In the genomic region with DNA sequence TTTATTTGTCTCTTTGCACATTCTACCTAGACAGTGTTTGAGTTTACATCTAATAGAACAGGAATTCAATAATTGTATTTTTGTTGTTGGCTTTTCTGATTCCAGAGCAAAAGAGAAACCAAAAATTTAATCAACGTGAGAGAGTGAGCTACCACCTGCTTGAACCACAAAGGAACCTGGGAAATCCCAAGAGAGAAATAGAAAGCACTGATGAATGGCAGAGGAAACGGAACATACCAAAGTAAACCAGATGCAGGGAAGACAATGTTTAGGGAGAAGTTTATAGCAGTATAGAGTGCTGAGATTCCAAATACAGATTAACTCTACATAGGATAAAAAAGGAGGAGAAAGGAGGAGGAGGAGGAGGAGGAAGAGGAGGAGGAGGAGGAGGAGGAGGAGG, we compare ENCODE assay signal across 27 mouse cellular contexts.
DNase-seq lines count a peak whose midpoint lies in the region; ATAC-seq lines count a peak whose summit lies in the region.
"Had no signal": no experiment of that assay in that cellular context is flagged by ENCODE, and none has a peak within 500 bp of the region (broad histone marks: within the 10 kb centered on the region; RNA-seq: fewer than 3 reads in every experiment).

No protein-coding gene starts in this region.

- no peaks in the 10 kb centered on the region for H3K4me1 ChIP-seq in liver, embryonic 11.5 days (replicated peaks; ENCODE audit: control insufficient read depth, insufficient read depth, low read length)
- H3K4me1 ChIP-seq in forebrain, embryonic 11.5 days (replicated peaks; ENCODE audit: control insufficient read depth, insufficient read depth, low read length) = no peaks in the 10 kb centered on the region
- H3K4me1 ChIP-seq: forebrain, embryonic 10.5 days; heart, embryonic 10.5 days; heart, embryonic 13.5 days; hindbrain, embryonic 10.5 days; hindbrain, embryonic 13.5 days had no signal

- H3K27me3 ChIP-seq in splenic B cell, adult 2 months (ENCODE audit: control insufficient read depth, insufficient read depth, low read length, poor library complexity, severe bottlenecking) = no peaks in the 10 kb centered on the region
- H3K27me3 ChIP-seq in liver, embryonic 11.5 days (replicated peaks; ENCODE audit: control insufficient read depth, insufficient read depth, low read length) = no peaks in the 10 kb centered on the region
- H3K27me3 ChIP-seq in forebrain, embryonic 11.5 days (ENCODE audit: control insufficient read depth, insufficient read depth, low read length) = no peaks in the 10 kb centered on the region
- H3K27me3 ChIP-seq: heart, embryonic 13.5 days; hindbrain, embryonic 13.5 days had no signal

- no peak overlapping the region for H3K4me3 ChIP-seq in liver, embryonic 11.5 days (ENCODE audit: low read depth, low read length)
- H3K4me3 ChIP-seq in forebrain, embryonic 11.5 days (ENCODE audit: low read depth, low read length) = no peak overlapping the region
- H3K4me3 ChIP-seq: forebrain, embryonic 10.5 days; gastrocnemius, adult 2 months; heart, embryonic 10.5 days; heart, embryonic 13.5 days; hindbrain, embryonic 10.5 days; hindbrain, embryonic 13.5 days had no signal

- peak; percentile 39 for DNase-seq in A20 (ENCODE audit: low read depth, low spot score)
- DNase-seq in splenic B cell, adult 2 months (ENCODE audit: low read depth, low spot score) = peak; percentile 13
- no peak for DNase-seq in liver, embryonic 11.5 days (ENCODE audit: low spot score)
- DNase-seq in forebrain, embryonic 11.5 days (ENCODE audit: low spot score) = no peak
- no peak for DNase-seq in adrenal gland, postnatal 10 days
- DNase-seq: adrenal gland, postnatal 14 days; B cell, adult 2 months; cerebellum, adult 11 months; cerebellum, adult 2 months; cerebellum, adult 9-11 months; cerebellum, postnatal 25 days; forebrain, postnatal 0 days; gastrocnemius, adult 2 months; gastrocnemius, postnatal 14 days; heart, adult 18-20 months; kidney, adult 18-20 months had no signal

- no peaks in the 10 kb centered on the region for H3K36me3 ChIP-seq in splenic B cell, adult 2 months (ENCODE audit: control insufficient read depth, insufficient read depth, low read length, poor library complexity, severe bottlenecking)
- H3K36me3 ChIP-seq in liver, embryonic 11.5 days (ENCODE audit: control insufficient read depth, insufficient read depth, low read length) = no peaks in the 10 kb centered on the region
- H3K36me3 ChIP-seq in forebrain, embryonic 11.5 days (ENCODE audit: control insufficient read depth, insufficient read depth, low read length) = no peaks in the 10 kb centered on the region
- H3K36me3 ChIP-seq: forebrain, embryonic 10.5 days; heart, embryonic 10.5 days; heart, embryonic 13.5 days; hindbrain, embryonic 10.5 days; hindbrain, embryonic 13.5 days had no signal

- no peak overlapping the region for H3K9ac ChIP-seq in liver, embryonic 11.5 days (ENCODE audit: low read depth, low read length)
- no peak overlapping the region for H3K9ac ChIP-seq in forebrain, embryonic 11.5 days (ENCODE audit: low read length)
- H3K9ac ChIP-seq: forebrain, postnatal 0 days; heart, embryonic 13.5 days; hindbrain, embryonic 13.5 days had no signal

- peak; percentile 57 for ATAC-seq in CD4-positive, CD25-positive, alpha-beta regulatory T cell, adult 4 months
- peak; percentile 47; the same call in 1 of the 2 replicates for ATAC-seq in common myeloid progenitor, adult 5-6 weeks (replicated peaks; ENCODE audit: low read depth, poor library complexity, severe bottlenecking)
- no peak for ATAC-seq in liver, embryonic 11.5 days (replicated peaks; ENCODE audit: low FRiP score)
- no peak for ATAC-seq in forebrain, embryonic 11.5 days (replicated peaks; ENCODE audit: low FRiP score)
- ATAC-seq: forebrain, embryonic 14.5 days; forebrain, postnatal 0 days; hindbrain, embryonic 16.5 days; inflammation-experienced regulatory T-cells, adult 6 months; intestine, embryonic 16.5 days had no signal

- H3K27ac ChIP-seq in liver, embryonic 11.5 days (ENCODE audit: low read depth, low read length) = no peak overlapping the region
- no peak overlapping the region for H3K27ac ChIP-seq in forebrain, embryonic 11.5 days (ENCODE audit: low read depth, low read length)
- H3K27ac ChIP-seq: forebrain, embryonic 10.5 days; gastrocnemius, adult 2 months; heart, embryonic 10.5 days; heart, embryonic 13.5 days; hindbrain, embryonic 10.5 days; hindbrain, embryonic 13.5 days had no signal

- no peak overlapping the region for H3K4me2 ChIP-seq in liver, embryonic 11.5 days
- no peak overlapping the region for H3K4me2 ChIP-seq in forebrain, embryonic 11.5 days (ENCODE audit: low read depth, low read length, severe bottlenecking)
- H3K4me2 ChIP-seq: heart, embryonic 13.5 days; hindbrain, embryonic 13.5 days had no signal

- no peaks in the 10 kb centered on the region for H3K9me3 ChIP-seq in liver, embryonic 11.5 days (ENCODE audit: control insufficient read depth, low read length)
- H3K9me3 ChIP-seq in forebrain, embryonic 11.5 days (ENCODE audit: control insufficient read depth, low read length) = no peaks in the 10 kb centered on the region
- H3K9me3 ChIP-seq: forebrain, embryonic 10.5 days; heart, embryonic 10.5 days; heart, embryonic 13.5 days; hindbrain, embryonic 10.5 days; hindbrain, embryonic 13.5 days had no signal

- WGBS in liver, embryonic 11.5 days = 68% methylated on average over 2 of the region's 2 CpGs
- 80% methylated on average over 2 of the region's 2 CpGs for WGBS in forebrain, embryonic 11.5 days

Comparison
In these comparisons a context has a peak if more than half of its experiments do, and no peak if none do; other contexts are left out.
1. DNase-seq: peak in A20 (single experiment) and splenic B cell, adult 2 months (single experiment); none in liver, embryonic 11.5 days (single experiment), forebrain, embryonic 11.5 days (single experiment) and adrenal gland, postnatal 10 days (single experiment).
2. ATAC-seq: peak in CD4-positive, CD25-positive, alpha-beta regulatory T cell, adult 4 months (single experiment) and common myeloid progenitor, adult 5-6 weeks (single experiment); none in liver, embryonic 11.5 days (single experiment) and forebrain, embryonic 11.5 days (single experiment).